Mouse (Mus musculus) forebrain, embryonic 11.5 days (tissue): ENCODE measurements at regions not wholly inside any gene's neighbourhood (a gene's known extent, or its start where the extent isn't known, plus 50 kb on each side); places are given as distances from the start of the nearest gene placed in this dataset.

ENCODE experiments used
- ATAC-seq: fragments of 200-750 bp; cut with Nextera tagmentation; replicated peaks from 2 replicates; pipeline ENCODE4 v1.8.0; 2017; ENCODE audit warnings: moderate TSS enrichment; ENCODE audit not compliant: low FRiP score
- DNase-seq: peaks from one replicate; pipeline ENCODE4 v3.0.0-alpha.2; 2017; ENCODE audit warnings: low spot score
- H3K27ac ChIP-seq: fragments of 300-500 bp; sonication (generic); 2 replicates; pipeline ENCODE4 v1.5.1; 2014; ENCODE audit warnings: low read depth, low read length
- H3K27me3 ChIP-seq: fragments of 300-500 bp; sonication (generic); 2 replicates; pipeline ENCODE4 v1.6.1; 2014; ENCODE audit warnings: mild to moderate bottlenecking, low read length, mixed read lengths; ENCODE audit not compliant: control insufficient read depth, insufficient read depth
- H3K36me3 ChIP-seq: fragments of 300-500 bp; sonication (generic); 2 replicates; pipeline ENCODE4 v1.6.1; 2014; ENCODE audit warnings: mild to moderate bottlenecking, low read length, moderate library complexity, mixed read lengths; ENCODE audit not compliant: control insufficient read depth, insufficient read depth
- H3K4me1 ChIP-seq: fragments of 300-500 bp; sonication (generic); replicated peaks from 2 replicates; pipeline ENCODE4 v1.6.1; 2014; ENCODE audit warnings: low read length, mixed read lengths; ENCODE audit not compliant: control insufficient read depth, insufficient read depth
- H3K4me2 ChIP-seq: fragments of 300-500 bp; sonication (generic); 2 replicates; pipeline ENCODE4 v1.6.1; 2014; ENCODE audit warnings: low read depth, mild to moderate bottlenecking, low read length, moderate library complexity, mixed read lengths; ENCODE audit not compliant: severe bottlenecking
- H3K4me3 ChIP-seq: fragments of 300-500 bp; sonication (generic); 2 replicates; pipeline ENCODE4 v1.5.1; 2014; ENCODE audit warnings: low read depth, low read length
- H3K9ac ChIP-seq: fragments of 300-500 bp; sonication (generic); 2 replicates; pipeline ENCODE4 v1.6.1; 2014; ENCODE audit warnings: low read length
- H3K9me3 ChIP-seq: fragments of 300-500 bp; sonication (generic); 2 replicates; pipeline ENCODE4 v1.6.1; 2016; ENCODE audit warnings: low read length, mixed read lengths; ENCODE audit not compliant: control insufficient read depth
- WGBS: fragments of 180-500 bp; shearing (Covaris S2); extraction: QIAGEN DNeasy Blood & Tissue Kit; methylation state at CpG from one replicate; pipeline ENCODE4 v1.1.7; 2014; 5-methylcytosine and 5-hydroxymethylcytosine counted together

GRCm38 (mm10) chr5:119215364-119215763, 455.1 kb upstream of the Tbx3 start:
- no peaks in the 10 kb centered on the region for H3K4me1 ChIP-seq
- no peak overlapping the region for H3K9ac ChIP-seq
- H3K4me2 ChIP-seq, result no peak overlapping the region
- ATAC-seq (no peak), DNase-seq (no peak)
- H3K9me3 ChIP-seq, result no peaks in the 10 kb centered on the region; the same call in 1 of the 2 replicates
- WGBS, result 74% methylated on average over 10 of the region's 10 CpGs
- no peak overlapping the region for H3K4me3 ChIP-seq
- no peaks in the 10 kb centered on the region for H3K36me3 ChIP-seq
- no peaks in the 10 kb centered on the region for H3K27me3 ChIP-seq
- no peak overlapping the region for H3K27ac ChIP-seq

- H3K36me3 ChIP-seq, result no peaks in the 10 kb centered on the region
- no peak overlapping the region for H3K4me3 ChIP-seq
- H3K4me1 ChIP-seq, result no peaks in the 10 kb centered on the region
- no peak overlapping the region for H3K4me2 ChIP-seq
- no peak overlapping the region for H3K27ac ChIP-seq
- no peak overlapping the region for H3K9ac ChIP-seq
- 85% methylated on average over 3 of the region's 3 CpGs for WGBS
- no peak for ATAC-seq
- H3K27me3 ChIP-seq, result no peaks in the 10 kb centered on the region
- H3K9me3 ChIP-seq, result no peaks in the 10 kb centered on the region; the same call in 1 of the 2 replicates
- no peak for DNase-seq
Observed at GRCm38 (mm10) chr5:119216146-119216545, 454.3 kb upstream of the Tbx3 start.

GRCm38 (mm10) chr5:119217077-119217476, 453.4 kb upstream of the Tbx3 start:
- H3K9ac ChIP-seq, result no peak overlapping the region
- H3K4me3 ChIP-seq, result no peak overlapping the region
- H3K9me3 ChIP-seq, result no peaks in the 10 kb centered on the region; the same call in 1 of the 2 replicates
- ATAC-seq (no peak), DNase-seq (no peak)
- no peak overlapping the region for H3K4me2 ChIP-seq
- no peaks in the 10 kb centered on the region for H3K4me1 ChIP-seq
- no peaks in the 10 kb centered on the region for H3K36me3 ChIP-seq
- H3K27me3 ChIP-seq, result no peaks in the 10 kb centered on the region
- H3K27ac ChIP-seq, result no peak overlapping the region
- WGBS, result 83% methylated on average over 9 of the region's 9 CpGs

- 95% methylated on average over 5 of the region's 5 CpGs for WGBS
- Histone ChIP-seq H3K4me1 (no peaks in the 10 kb centered on the region), H3K27ac (no peak overlapping the region), H3K4me2 (no peak overlapping the region), H3K9ac (no peak overlapping the region), H3K4me3 (no peak overlapping the region), H3K27me3 (no peaks in the 10 kb centered on the region), H3K36me3 (no peaks in the 10 kb centered on the region), H3K9me3 (no peaks in the 10 kb centered on the region)
- DNase-seq (no peak), ATAC-seq (no peak)
Observed at GRCm38 (mm10) chr5:119228691-119229090, 441.8 kb upstream of the Tbx3 start.

GRCm38 (mm10) chr5:119232941-119233340, 437.5 kb upstream of the Tbx3 start:
- ATAC-seq, result no peak
- no peak for DNase-seq
- 73% methylated on average over 7 of the region's 7 CpGs for WGBS
- Histone ChIP-seq H3K4me3 (no peak overlapping the region), H3K4me1 (no peaks in the 10 kb centered on the region), H3K4me2 (no peak overlapping the region), H3K27ac (no peak overlapping the region), H3K27me3 (no peaks in the 10 kb centered on the region), H3K9me3 (no peaks in the 10 kb centered on the region), H3K9ac (no peak overlapping the region), H3K36me3 (no peaks in the 10 kb centered on the region)

GRCm38 (mm10) chr5:119235884-119236283, 434.6 kb upstream of the Tbx3 start:
- no peak overlapping the region for H3K27ac ChIP-seq
- no peaks in the 10 kb centered on the region for H3K36me3 ChIP-seq
- H3K4me1 ChIP-seq, result no peaks in the 10 kb centered on the region
- H3K27me3 ChIP-seq, result no peaks in the 10 kb centered on the region
- 91% methylated on average over 10 of the region's 10 CpGs for WGBS
- DNase-seq (no peak), ATAC-seq (no peak)
- no peak overlapping the region for H3K4me3 ChIP-seq
- no peak overlapping the region for H3K9ac ChIP-seq
- H3K4me2 ChIP-seq, result no peak overlapping the region
- H3K9me3 ChIP-seq, result no peaks in the 10 kb centered on the region

- H3K4me1 ChIP-seq, result no peaks in the 10 kb centered on the region
- H3K9me3 ChIP-seq, result no peaks in the 10 kb centered on the region
- no peak overlapping the region for H3K4me2 ChIP-seq
- H3K36me3 ChIP-seq, result no peaks in the 10 kb centered on the region
- H3K9ac ChIP-seq, result no peak overlapping the region
- H3K4me3 ChIP-seq, result no peak overlapping the region
- 69% methylated on average over 10 of the region's 10 CpGs for WGBS
- DNase-seq (no peak), ATAC-seq (no peak)
- no peak overlapping the region for H3K27ac ChIP-seq
- H3K27me3 ChIP-seq, result no peaks in the 10 kb centered on the region
Observed at GRCm38 (mm10) chr5:119246824-119247223, 423.6 kb upstream of the Tbx3 start.

GRCm38 (mm10) chr5:119248626-119249025, 421.8 kb upstream of the Tbx3 start:
- H3K27ac ChIP-seq, result no peak overlapping the region
- no peak overlapping the region for H3K9ac ChIP-seq
- WGBS, result 88% methylated on average over 6 of the region's 6 CpGs
- H3K4me1 ChIP-seq, result no peaks in the 10 kb centered on the region
- no peak overlapping the region for H3K4me3 ChIP-seq
- H3K27me3 ChIP-seq, result no peaks in the 10 kb centered on the region
- no peaks in the 10 kb centered on the region for H3K36me3 ChIP-seq
- ATAC-seq (no peak), DNase-seq (no peak)
- no peaks in the 10 kb centered on the region for H3K9me3 ChIP-seq
- no peak overlapping the region for H3K4me2 ChIP-seq

GRCm38 (mm10) chr5:119249124-119249718, 421.2 kb upstream of the Tbx3 start:
- no peak for ATAC-seq
- WGBS, result 82% methylated on average over 6 of the region's 6 CpGs

More at GRCm38 (mm10) chr5:119249124-119249718, 421.2 kb upstream of the Tbx3 start:
- no peaks in the 10 kb centered on the region for H3K27me3 ChIP-seq
- no peaks in the 10 kb centered on the region for H3K4me1 ChIP-seq
- no peak overlapping the region for H3K27ac ChIP-seq
- no peaks in the 10 kb centered on the region for H3K9me3 ChIP-seq
- no peak overlapping the region for H3K9ac ChIP-seq
- H3K4me3 ChIP-seq, result no peak overlapping the region
- no peak for DNase-seq
- H3K4me2 ChIP-seq, result no peak overlapping the region
- no peaks in the 10 kb centered on the region for H3K36me3 ChIP-seq
